Mouse (Mus musculus): ENCODE measurements around the gene Ifih1.
A peak's percentile ranks its signal among the peaks of the same experiment; 100 is the strongest.

Gene Ifih1

GRCm38 (mm10) chr2:62646014-62646645, at the start of gene Ifih1:
Gene Ifih1 (minus strand): TSS chr2:62646255.
- DNase-seq (ENCODE audit: low read depth) = peak; percentile 91

- DNase-seq (ENCODE audit: low read depth) = no peak
Measured at GRCm38 (mm10) chr2:62685934-62686333, 39.9 kb upstream of the Ifih1 start.

- no peak for DNase-seq (ENCODE audit: low read depth)
Measured at GRCm38 (mm10) chr2:62684989-62685595, 39.0 kb upstream of the Ifih1 start.

- DNase-seq (ENCODE audit: low read depth) = no peak
Measured at GRCm38 (mm10) chr2:62681667-62682066, 35.6 kb upstream of the Ifih1 start.

- no peak for DNase-seq (ENCODE audit: low read depth)
Measured at GRCm38 (mm10) chr2:62672788-62673187, 26.7 kb upstream of the Ifih1 start.

GRCm38 (mm10) chr2:62670767-62671166, 24.7 kb upstream of the Ifih1 start:
- DNase-seq (ENCODE audit: low read depth) = no peak

GRCm38 (mm10) chr2:62670301-62670700, 24.2 kb upstream of the Ifih1 start:
- DNase-seq (ENCODE audit: low read depth) = no peak

- no peak for DNase-seq (ENCODE audit: low read depth)
Measured at GRCm38 (mm10) chr2:62669848-62670247, 23.8 kb upstream of the Ifih1 start.

- no peak for DNase-seq (ENCODE audit: low read depth)
Measured at GRCm38 (mm10) chr2:62665536-62665935, 19.5 kb upstream of the Ifih1 start.

- DNase-seq (ENCODE audit: low read depth) = no peak
Measured at GRCm38 (mm10) chr2:62664839-62665238, 18.8 kb upstream of the Ifih1 start.

- peak; percentile 88 for DNase-seq (ENCODE audit: low read depth)
Measured at GRCm38 (mm10) chr2:62664135-62664670, 18.1 kb upstream of the Ifih1 start, which contains the start of gene Gca. Gene Gca (plus strand): TSS chr2:62664285.

GRCm38 (mm10) chr2:62662560-62662959, 16.5 kb upstream of the Ifih1 start:
- DNase-seq (ENCODE audit: low read depth) = no peak

GRCm38 (mm10) chr2:62660565-62660964, 14.5 kb upstream of the Ifih1 start:
- DNase-seq (ENCODE audit: low read depth) = peak; percentile 30

GRCm38 (mm10) chr2:62656072-62656471, 10.0 kb upstream of the Ifih1 start:
- DNase-seq (ENCODE audit: low read depth) = no peak

GRCm38 (mm10) chr2:62654519-62655338, 8.7 kb upstream of the Ifih1 start:
- DNase-seq (ENCODE audit: low read depth) = peak; percentile 76

- DNase-seq (ENCODE audit: low read depth) = no peak
Measured at GRCm38 (mm10) chr2:62652466-62652865, 6.4 kb upstream of the Ifih1 start.

- no peak for DNase-seq (ENCODE audit: low read depth)
Measured at GRCm38 (mm10) chr2:62651890-62652289, 5.8 kb upstream of the Ifih1 start.

GRCm38 (mm10) chr2:62646671-62647289, 725 bp upstream of the Ifih1 start:
- no peak for DNase-seq (ENCODE audit: low read depth)

GRCm38 (mm10) chr2:62645475-62645874, 580 bp downstream of the Ifih1 start:
- DNase-seq (ENCODE audit: low read depth) = peak; percentile 62

GRCm38 (mm10) chr2:62644891-62645290, 1.2 kb downstream of the Ifih1 start:
- no peak for DNase-seq (ENCODE audit: low read depth)

GRCm38 (mm10) chr2:62643405-62644305, 2.4 kb downstream of the Ifih1 start:
- peak; percentile 78 for DNase-seq (ENCODE audit: low read depth)

Data from induced T-regulatory cell, adult 2 months (primary cell).